Mouse (Mus musculus): ENCODE data around the gene Kcne2. TPM values are rescaled to one million over a fixed set of nuclear protein-coding genes. Genes with fewer than 3 reads are reported as not detected.

The Kcne2 gene
- total RNA-seq, 1 experiment from 2014 or later = not detected

DNA sequence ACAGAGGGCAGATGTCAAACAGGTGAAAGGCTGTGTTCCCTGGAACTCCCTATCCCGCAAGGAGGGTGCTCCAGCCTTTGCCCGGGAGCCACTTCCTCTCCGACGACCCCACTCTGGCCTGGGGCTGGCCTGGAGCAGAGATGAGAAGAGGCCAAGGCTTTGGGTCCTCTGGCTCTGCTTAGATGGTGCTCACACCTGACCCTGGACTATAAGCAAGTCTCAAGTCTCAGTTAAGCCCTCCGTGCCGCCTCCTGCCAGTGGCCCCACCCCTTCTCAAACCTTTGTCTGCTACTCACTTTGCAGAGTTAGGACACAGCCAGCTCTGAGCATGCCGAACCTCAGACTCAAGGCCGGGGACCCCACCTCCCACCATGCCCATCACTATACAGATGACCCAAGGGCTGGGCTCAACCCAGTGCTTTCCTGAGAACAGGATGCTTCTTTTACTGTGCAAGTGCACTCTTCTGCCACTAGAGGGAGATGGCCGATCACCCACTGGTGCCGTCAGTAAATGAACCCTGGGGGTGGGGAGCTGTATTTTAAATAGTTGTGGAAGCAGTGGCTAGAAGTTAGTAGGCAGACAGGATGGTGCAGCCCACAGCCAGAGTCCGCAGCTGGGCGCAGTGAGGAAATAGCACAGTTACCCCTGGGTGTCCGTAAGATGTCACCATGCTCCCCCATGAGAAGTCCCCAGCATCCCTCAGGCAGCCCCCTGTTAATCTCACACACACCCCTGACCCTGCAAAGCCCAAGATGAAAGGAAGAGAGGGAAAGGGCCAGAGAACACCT lies 22.0 kb downstream of the Kcne2 start:
- peak; percentile 24 for DNase-seq

DNA sequence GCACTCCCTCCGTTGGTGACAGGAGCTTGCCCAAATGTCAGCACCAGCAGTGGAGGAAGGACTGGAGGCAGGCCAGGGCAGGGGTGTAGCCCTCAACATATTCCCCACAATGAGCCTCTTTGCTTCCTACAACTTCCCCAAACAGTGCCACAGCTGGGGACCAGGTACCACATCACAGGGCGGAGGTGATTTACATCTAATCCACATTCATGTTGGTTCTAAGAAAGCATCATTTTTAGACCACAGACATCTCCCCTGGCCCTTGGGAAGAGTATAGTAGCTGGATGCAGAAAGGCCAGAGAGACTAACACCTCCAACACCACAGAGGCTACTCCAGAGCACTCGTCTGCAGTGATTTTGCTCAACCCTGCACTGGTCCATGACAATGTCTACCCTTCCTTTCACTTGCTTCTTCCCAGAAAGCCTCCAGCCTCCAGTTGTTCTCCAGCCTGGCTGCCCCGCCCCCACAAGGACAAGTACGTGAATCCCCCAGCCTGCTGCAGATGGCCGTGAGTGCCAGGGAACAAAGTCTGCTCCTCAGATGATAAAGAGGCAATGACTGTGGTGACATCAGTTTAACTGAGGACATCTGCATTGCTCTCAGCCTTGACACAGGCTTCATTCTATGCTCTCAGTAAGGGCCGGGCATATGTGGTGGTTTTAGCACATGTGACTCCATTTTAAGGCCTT lies 24.0 kb downstream of the Kcne2 start:
- DNase-seq = peak; percentile 44

DNA sequence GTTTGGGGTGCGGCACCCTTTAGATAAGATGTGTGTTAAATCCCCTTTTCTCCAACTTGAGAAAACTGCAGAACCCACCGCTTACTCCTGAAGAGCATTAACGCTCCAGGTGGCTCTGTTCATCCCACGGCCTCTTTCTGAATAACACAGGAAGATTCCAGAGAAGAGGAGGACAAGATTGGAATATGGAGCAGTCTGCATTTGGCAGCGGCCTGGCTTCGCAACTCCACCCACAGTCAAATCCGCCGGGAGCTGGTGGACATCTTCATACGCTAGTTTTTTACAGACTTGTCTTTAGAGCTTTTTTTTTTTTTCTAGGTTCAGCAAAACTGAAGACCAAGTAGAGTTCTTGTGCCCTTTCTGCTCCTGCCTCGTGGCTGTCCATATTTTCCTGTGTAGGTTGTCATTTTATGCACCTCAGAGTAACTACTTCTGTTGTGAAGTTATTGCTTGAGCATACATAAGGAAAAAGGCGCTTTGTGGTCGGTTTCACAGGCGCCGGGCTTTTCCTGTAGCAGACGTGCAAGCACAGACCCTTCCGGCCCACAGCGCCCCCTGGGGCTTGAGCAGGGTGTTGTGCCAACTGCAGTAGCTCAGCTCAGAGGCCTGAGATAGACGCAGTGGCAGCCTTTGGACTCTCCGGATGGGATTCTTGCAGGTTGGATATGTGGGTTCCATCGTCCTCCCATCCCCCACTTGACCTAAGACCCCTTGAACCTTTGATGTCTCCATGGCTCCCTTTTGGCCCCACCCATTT lies 27.3 kb downstream of the Kcne2 start:
- peak; percentile 47 for DNase-seq

DNA sequence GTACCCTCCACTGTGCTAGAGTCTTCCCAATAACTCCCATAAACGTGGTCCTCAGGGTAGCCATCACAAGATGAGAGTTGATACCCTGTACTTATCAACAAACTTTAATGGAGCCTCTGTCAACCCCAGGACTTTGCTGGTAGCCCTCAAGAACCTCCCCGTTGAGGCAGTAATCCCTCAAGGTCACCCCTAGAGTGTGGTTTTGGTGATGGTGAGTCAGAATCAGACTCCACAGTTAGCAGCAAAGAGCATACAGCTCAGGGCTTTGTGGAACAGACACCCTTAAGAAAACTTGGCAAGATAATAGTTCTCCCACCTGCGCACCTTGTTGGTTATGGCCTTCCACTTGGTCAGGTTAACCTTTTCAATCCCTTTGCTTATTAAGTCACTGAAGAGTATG lies 28.2 kb downstream of the Kcne2 start:
- DNase-seq = no peak

- no peak for DNase-seq
These were observed 29.2 kb downstream of the Kcne2 start, which contains the start of gene Fam243 for GRCm38 (mm10) chr16:92321341-92321740. TSS of gene Fam243 (minus strand) at chr16:92321441.

DNA sequence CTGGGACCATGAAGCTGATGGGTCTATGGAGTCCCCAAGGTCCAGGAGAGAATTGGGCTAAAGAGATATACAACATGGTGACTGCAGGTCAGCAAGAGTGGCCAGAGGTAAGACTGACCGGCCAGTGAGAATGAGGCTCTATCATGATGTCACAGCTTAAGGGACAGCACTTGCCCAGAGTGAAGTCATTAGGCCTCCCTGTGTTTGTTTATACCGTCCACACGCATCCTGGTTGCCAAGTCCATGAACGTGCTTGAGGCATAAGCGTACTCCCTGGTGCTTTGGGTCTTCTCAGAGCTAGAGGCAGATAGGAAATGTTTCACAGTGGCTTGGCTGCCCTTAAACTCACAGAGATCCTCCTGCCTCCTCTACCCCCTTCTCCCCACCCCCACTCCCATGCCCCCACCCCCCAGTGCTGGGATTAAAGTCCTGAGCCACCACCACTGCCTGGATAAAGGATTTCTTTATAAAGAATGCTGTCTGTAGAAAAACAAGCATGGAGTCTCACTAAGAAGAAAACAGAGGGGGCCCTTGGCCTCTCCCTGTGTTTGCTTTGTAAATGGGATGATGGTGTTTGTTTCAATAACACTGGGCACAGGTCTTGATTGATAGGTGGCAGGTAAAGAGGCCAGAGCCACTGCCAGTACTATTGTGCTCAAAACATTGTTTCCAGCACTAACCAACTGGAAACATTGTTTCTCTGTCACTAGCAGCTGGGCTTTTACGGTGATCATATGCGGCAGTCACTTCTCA lies 32.3 kb downstream of the Kcne2 start:
- DNase-seq = no peak

- no peak for DNase-seq
These were observed 32.8 kb downstream of the Kcne2 start for GRCm38 (mm10) chr16:92325062-92325406.

DNA sequence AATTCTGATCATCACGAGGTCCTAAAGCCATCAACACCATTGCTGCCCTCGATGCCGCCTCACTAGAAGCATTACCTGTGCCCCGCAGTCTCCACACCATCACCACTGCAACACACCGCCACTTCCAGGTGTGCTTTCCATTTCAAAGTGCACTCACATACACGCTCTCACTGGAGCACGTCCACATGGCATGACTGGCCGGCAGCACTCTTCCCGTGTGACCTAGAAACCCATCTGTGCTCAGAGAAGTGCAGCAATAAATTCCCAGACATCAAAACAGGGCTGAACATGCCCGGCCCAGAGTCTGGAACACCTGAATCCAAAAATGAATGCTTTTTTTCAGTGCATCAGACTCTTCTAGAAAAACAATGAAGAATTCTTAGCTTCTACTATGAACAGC lies 35.7 kb downstream of the Kcne2 start:
- no peak for DNase-seq

GRCm38 (mm10) chr16:92330966-92331365 lies 38.8 kb downstream of the Kcne2 start:
- DNase-seq = no peak

GRCm38 (mm10) chr16:92334600-92334999 lies 42.4 kb downstream of the Kcne2 start:
- no peak for DNase-seq

DNA sequence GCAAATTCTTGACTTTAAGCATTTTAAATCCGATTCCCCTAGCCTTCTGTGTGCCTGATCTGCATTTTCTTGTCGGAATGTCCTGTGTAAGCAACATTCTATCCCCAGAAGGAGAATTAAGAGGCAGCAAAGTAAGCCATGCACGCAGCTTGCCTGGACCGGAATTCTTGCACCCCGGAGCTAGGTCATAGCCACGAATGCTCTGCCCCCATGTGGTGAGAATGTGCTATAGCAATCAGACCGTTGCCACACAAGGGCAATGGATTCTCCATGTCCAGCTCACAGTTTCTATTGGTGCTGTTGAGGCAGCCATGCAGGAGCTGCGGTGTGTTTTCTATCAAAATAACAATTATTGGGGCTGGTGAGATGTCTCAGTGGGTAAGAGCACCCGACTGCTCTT lies 44.1 kb downstream of the Kcne2 start:
- peak; percentile 73 for DNase-seq

- peak; percentile 70 for DNase-seq
These were observed 48.7 kb downstream of the Kcne2 start for GRCm38 (mm10) chr16:92340612-92341511.

GRCm38 (mm10) chr16:92345177-92345576 lies 53.0 kb downstream of the Kcne2 start:
- DNase-seq = peak; percentile 58

GRCm38 (mm10) chr16:92346297-92346916 lies 54.2 kb downstream of the Kcne2 start:
- DNase-seq = no peak

Other genes with a start within 250 kb of the Kcne2 start
- gene Mrps6, start 234.1 kb upstream of the Kcne2 start, total RNA-seq (2021) = 71.6 and 81.9 TPM in 2 replicates
- not detected in 2 replicates for gene Gm49711, start 234.1 kb upstream of the Kcne2 start, total RNA-seq (2021)
- 23.6 and 33.2 TPM in 2 replicates for gene Slc5a3, start 234.1 kb upstream of the Kcne2 start, total RNA-seq (2021)
- 72.8 and 74.9 TPM in 2 replicates for gene Smim11, start 8.9 kb downstream of the Kcne2 start, total RNA-seq (2021)
- not detected in 2 replicates for gene Fam243, start 29.1 kb downstream of the Kcne2 start, total RNA-seq (2021)
- gene Kcne1, start 67.1 kb downstream of the Kcne2 start, total RNA-seq (2021) = not detected in 2 replicates
- 14.7 and 16.2 TPM in 2 replicates for gene Rcan1, start 178.5 kb downstream of the Kcne2 start, total RNA-seq (2021)
- not detected in 2 replicates for gene Clic6, start 193.3 kb downstream of the Kcne2 start, total RNA-seq (2021)

All from adrenal gland, postnatal 25 days (tissue).